ENCODE assay signal across 8 mouse cellular contexts in genomic region chr14:50924281-50925064, GRCm38 (mm10). TPM values are rescaled to one million over a fixed set of nuclear protein-coding genes. Genes with fewer than 3 reads are reported as not detected.
A peak's percentile ranks its signal among the peaks of the same experiment; 100 is the strongest.
DNase-seq lines count a peak whose midpoint lies in the region; ATAC-seq lines count a peak whose summit lies in the region.

Gene Osgep (minus strand): TSS chr14:50924893.
Gene Apex1 (plus strand): TSS chr14:50924968.

- peaks cover 31% of the 10 kb centered on the region for H3K36me3 ChIP-seq in hindbrain, embryonic 12.5 days

- no peaks in the 10 kb centered on the region for H3K9me3 ChIP-seq in hindbrain, embryonic 12.5 days (replicated peaks)

- WGBS in hindbrain, embryonic 12.5 days, result under 1% methylated on average over 57 of the region's 57 CpGs

- H3K27ac ChIP-seq in hindbrain, embryonic 12.5 days, result peak within 1 kb of the TSS; percentile 90

- H3K27me3 ChIP-seq in hindbrain, embryonic 12.5 days, result no peaks in the 10 kb centered on the region

- H3K4me2 ChIP-seq in hindbrain, embryonic 12.5 days (replicated peaks), result peak within 1 kb of the TSS; percentile 74

- DNase-seq in NIH3T3 (ENCODE audit: low read depth), result peak; percentile 96
- DNase-seq in cerebellum, postnatal 10 days, result peak; percentile 98 to 99
- peak; percentile 96 to 97 for DNase-seq in frontal cortex, postnatal 10 days (ENCODE audit: low spot score in 2 of 2)
- DNase-seq in layer of hippocampus, postnatal 14 days (ENCODE audit: low spot score in 2 of 2), result peak; percentile 98
- peak; percentile 97 for DNase-seq in lung, postnatal 14 days
- DNase-seq in retina, adult 2 months (ENCODE audit: low read depth, low spot score), result peak; percentile 80
- peak; percentile 95 to 96 for DNase-seq in thymus, postnatal 36 days

- H3K9ac ChIP-seq in hindbrain, embryonic 12.5 days, result peak within 1 kb of the TSS; percentile 78

- peak within 1 kb of the TSS; percentile 72 for H3K4me3 ChIP-seq in hindbrain, embryonic 12.5 days

- H3K4me1 ChIP-seq in hindbrain, embryonic 12.5 days, result peaks cover 25% of the 10 kb centered on the region

- peak; percentile 95 for ATAC-seq in hindbrain, embryonic 12.5 days (ENCODE audit: low FRiP score)

RNA-seq across cellular contexts. Expression of gene Osgep, which starts in this region (rescaled TPM):
- 108 and 122 TPM in 2 replicates for polyA plus RNA-seq in hindbrain, embryonic 12.5 days (2016; fragmentation: Nextera tagmentation; extraction: Ambion mirVana)
- total RNA-seq in layer of hippocampus, postnatal 14 days (2021), result 10 to 100 TPM; 30.9 to 42.8 TPM

RNA-seq across cellular contexts. Expression of gene Apex1, which starts in this region (rescaled TPM):
- polyA plus RNA-seq in hindbrain, embryonic 12.5 days (2016; fragmentation: Nextera tagmentation; extraction: Ambion mirVana), result 246 and 257 TPM in 2 replicates
- total RNA-seq in layer of hippocampus, postnatal 14 days (2021), result 10 to 100 TPM; 66.3 to 71.3 TPM

Comparison
In these comparisons a context has a peak if more than half of its experiments do, and no peak if none do; other contexts are left out.
1. Peak in every context shown above with its lines: DNase-seq, ATAC-seq, H3K4me3 ChIP-seq and H3K27ac ChIP-seq.